Mouse (Mus musculus): Measurements from ENCODE around the gene Tns4. TPM values are rescaled to one million over a fixed set of nuclear protein-coding genes. Genes with fewer than 3 reads are reported as not detected.

Gene Tns4
- polyA plus RNA-seq, 1 experiment = 0.11 TPM

GRCm38 (mm10) chr11:99042834-99043431, 46.2 kb downstream of the Tns4 start:
- no peaks in the 10 kb centered on the region for H3K79me2 ChIP-seq (ENCODE audit: control insufficient read depth, insufficient read depth)
- peak overlapping the region; percentile 2 for H3K4me3 ChIP-seq
- TF ChIP-seq E2F4 (IDR thresholded peaks at IDR 0.05; ENCODE audit: insufficient read depth) (no peak), POLR2A (IDR thresholded peaks at IDR 0.05; ENCODE audit: insufficient read length, low read depth) (no peak), REST (IDR thresholded peaks at IDR 0.05; ENCODE audit: insufficient read depth, insufficient read length) (no peak), MAX (IDR thresholded peaks at IDR 0.05; ENCODE audit: low read depth) (no peak), TCF12 (IDR thresholded peaks at IDR 0.05; ENCODE audit: insufficient read depth, poor library complexity, severe bottlenecking) (no peak), CEBPB (IDR thresholded peaks at IDR 0.05; ENCODE audit: insufficient read depth, poor library complexity, severe bottlenecking) (no peak), MYOG (IDR thresholded peaks at IDR 0.05; ENCODE audit: control insufficient read depth in 1 of 3, insufficient read depth in 1 of 3, insufficient read length in 2 of 3, low read depth in 2 of 3) (no peak), POLR2AphosphoS2 (IDR thresholded peaks at IDR 0.05; ENCODE audit: insufficient read length, low read depth) (no peak)
- H3ac ChIP-seq (ENCODE audit: control insufficient read depth, insufficient read length) = no peak overlapping the region
- peak overlapping the region; percentile 67 for H3K4me2 ChIP-seq (ENCODE audit: low read depth)
- H3K36me3 ChIP-seq (ENCODE audit: control insufficient read depth, insufficient read depth) = no peaks in the 10 kb centered on the region
- H3K27me3 ChIP-seq (ENCODE audit: control insufficient read depth, insufficient read depth, insufficient read length) = peaks cover 8% of the 10 kb centered on the region

GRCm38 (mm10) chr11:99041841-99042780, 47.0 kb downstream of the Tns4 start:
- no peaks in the 10 kb centered on the region for H3K79me2 ChIP-seq (ENCODE audit: control insufficient read depth, insufficient read depth)
- TF ChIP-seq USF1 (IDR thresholded peaks at IDR 0.05; ENCODE audit: low read depth) = no peak
- TF ChIP-seq SRF (IDR thresholded peaks at IDR 0.05; ENCODE audit: control insufficient read depth, insufficient read length, low read depth) = no peak
- TF ChIP-seq MYOG (IDR thresholded peaks at IDR 0.05; ENCODE audit: control insufficient read depth in 1 of 3, insufficient read depth in 1 of 3, insufficient read length in 2 of 3, low read depth in 2 of 3) = no peak
- no peak for TF ChIP-seq CEBPB (IDR thresholded peaks at IDR 0.05; ENCODE audit: insufficient read depth, poor library complexity, severe bottlenecking)
- no peak for TF ChIP-seq TCF12 (IDR thresholded peaks at IDR 0.05; ENCODE audit: insufficient read depth, poor library complexity, severe bottlenecking)
- TF ChIP-seq MAX (IDR thresholded peaks at IDR 0.05; ENCODE audit: low read depth) = no peak
- TF ChIP-seq E2F4 (IDR thresholded peaks at IDR 0.05; ENCODE audit: insufficient read depth) = no peak
- no peak for TF ChIP-seq TCF3 (IDR thresholded peaks at IDR 0.05; ENCODE audit: insufficient read length, low read depth)
- peak overlapping the region; percentile 2 for H3K4me3 ChIP-seq
- H3K4me2 ChIP-seq (ENCODE audit: low read depth) = peak overlapping the region; percentile 67
- H3K36me3 ChIP-seq (ENCODE audit: control insufficient read depth, insufficient read depth) = no peaks in the 10 kb centered on the region
- H3ac ChIP-seq (ENCODE audit: control insufficient read depth, insufficient read length) = no peak overlapping the region
- peaks cover 8% of the 10 kb centered on the region for H3K27me3 ChIP-seq (ENCODE audit: control insufficient read depth, insufficient read depth, insufficient read length)

GRCm38 (mm10) chr11:99041051-99041729, 47.9 kb downstream of the Tns4 start, which contains the start of gene Igfbp4:
Igfbp4 (plus strand) TSS chr11:99041244.
- Histone ChIP-seq H3K79me2 (ENCODE audit: control insufficient read depth, insufficient read depth) (no peaks in the 10 kb centered on the region), H3K4me2 (ENCODE audit: low read depth) (peak within 1 kb of the TSS; percentile 67), H3K36me3 (ENCODE audit: control insufficient read depth, insufficient read depth) (no peaks in the 10 kb centered on the region), H3K27me3 (ENCODE audit: control insufficient read depth, insufficient read depth, insufficient read length) (peaks cover 8% of the 10 kb centered on the region), H3K4me3 (peak within 1 kb of the TSS; percentile 24), H3ac (ENCODE audit: control insufficient read depth, insufficient read length) (no peak within 1 kb of the TSS)
- TF ChIP-seq TCF3 (IDR thresholded peaks at IDR 0.05; ENCODE audit: insufficient read length, low read depth) = no peak
- no peak for TF ChIP-seq REST (IDR thresholded peaks at IDR 0.05; ENCODE audit: insufficient read depth, insufficient read length)
- no peak for TF ChIP-seq POLR2AphosphoS2 (IDR thresholded peaks at IDR 0.05; ENCODE audit: insufficient read length, low read depth)
- TF ChIP-seq POLR2A (IDR thresholded peaks at IDR 0.05; ENCODE audit: insufficient read length, low read depth) = peak; percentile 53
- peak in 1 of 3 experiments; percentile 2 for TF ChIP-seq MYOG (IDR thresholded peaks at IDR 0.05; ENCODE audit: control insufficient read depth in 1 of 3, insufficient read depth in 1 of 3, insufficient read length in 2 of 3, low read depth in 2 of 3)
- TF ChIP-seq CEBPB (IDR thresholded peaks at IDR 0.05; ENCODE audit: insufficient read depth, poor library complexity, severe bottlenecking) = no peak
- TF ChIP-seq MAX (IDR thresholded peaks at IDR 0.05; ENCODE audit: low read depth) = no peak
- TF ChIP-seq SRF (IDR thresholded peaks at IDR 0.05; ENCODE audit: control insufficient read depth, insufficient read length, low read depth) = no peak
- TF ChIP-seq MYOD1 (IDR thresholded peaks at IDR 0.05; ENCODE audit: control insufficient read depth in 1 of 3, insufficient read length in 2 of 3, low read depth in 2 of 3) = no peak

GRCm38 (mm10) chr11:99040346-99040974, 48.6 kb downstream of the Tns4 start:
- peak overlapping the region; percentile 67 for H3K4me2 ChIP-seq (ENCODE audit: low read depth)
- H3K36me3 ChIP-seq (ENCODE audit: control insufficient read depth, insufficient read depth) = no peaks in the 10 kb centered on the region
- no peaks in the 10 kb centered on the region for H3K79me2 ChIP-seq (ENCODE audit: control insufficient read depth, insufficient read depth)
- H3K27me3 ChIP-seq (ENCODE audit: control insufficient read depth, insufficient read depth, insufficient read length) = peaks cover 8% of the 10 kb centered on the region
- no peak for TF ChIP-seq SRF (IDR thresholded peaks at IDR 0.05; ENCODE audit: control insufficient read depth, insufficient read length, low read depth)
- no peak for TF ChIP-seq E2F4 (IDR thresholded peaks at IDR 0.05; ENCODE audit: insufficient read depth)
- no peak for TF ChIP-seq TCF3 (IDR thresholded peaks at IDR 0.05; ENCODE audit: insufficient read length, low read depth)
- no peak for TF ChIP-seq POLR2AphosphoS2 (IDR thresholded peaks at IDR 0.05; ENCODE audit: insufficient read length, low read depth)
- TF ChIP-seq USF1 (IDR thresholded peaks at IDR 0.05; ENCODE audit: low read depth) = no peak
- no peak for TF ChIP-seq REST (IDR thresholded peaks at IDR 0.05; ENCODE audit: insufficient read depth, insufficient read length)
- H3K4me3 ChIP-seq = peak overlapping the region; percentile 24
- H3ac ChIP-seq (ENCODE audit: control insufficient read depth, insufficient read length) = no peak overlapping the region
